ENCODE assay signal across 25 mouse cellular contexts in the genomic region with DNA sequence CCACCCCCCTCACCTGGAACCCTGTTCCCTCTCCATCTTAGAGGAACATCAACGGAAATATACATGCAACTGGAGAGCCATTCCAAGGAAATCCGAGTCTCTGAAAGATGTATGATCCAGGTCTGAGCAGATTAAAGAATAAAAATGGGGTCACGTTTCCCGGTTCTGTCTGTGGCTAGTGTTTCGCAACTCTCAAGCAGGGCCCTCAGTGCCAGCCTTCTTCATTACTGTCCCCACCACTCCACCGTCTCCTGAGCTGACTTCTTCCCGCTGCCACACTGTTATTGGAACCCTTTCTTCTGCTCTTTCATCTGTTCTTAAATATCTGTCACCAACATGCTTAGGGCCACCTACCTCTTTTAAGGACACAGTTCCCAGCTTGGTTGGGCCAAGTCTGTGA. TPM values are rescaled to one million over a fixed set of nuclear protein-coding genes. Genes with fewer than 3 reads are reported as not detected.
DNase-seq lines count a peak whose midpoint lies in the region; ATAC-seq lines count a peak whose summit lies in the region.
"Had no signal": no experiment of that assay in that cellular context is flagged by ENCODE, and none has a peak within 500 bp of the region (broad histone marks: within the 10 kb centered on the region; RNA-seq: fewer than 3 reads in every experiment).

No protein-coding gene starts in this region.

- no peak overlapping the region for H3K4me3 ChIP-seq in neural tube, embryonic 15.5 days (replicated peaks)
- H3K4me3 ChIP-seq: embryonic facial prominence, embryonic 13.5 days; embryonic facial prominence, embryonic 15.5 days; erythroblast, embryonic 14.5 days; forebrain, embryonic 10.5 days; forebrain, embryonic 12.5 days had no signal

- ATAC-seq in granulocyte monocyte progenitor cell, adult 5-6 weeks (replicated peaks; ENCODE audit: poor library complexity, severe bottlenecking), result peak; percentile 67
- ATAC-seq in neural tube, embryonic 15.5 days (ENCODE audit: low FRiP score), result no peak
- ATAC-seq: activated CD4-positive, CD25-positive, alpha-beta regulatory T cell, adult 4 months; forebrain, embryonic 14.5 days; forebrain, embryonic 16.5 days; Patski had no signal

- DNase-seq in gastrocnemius, postnatal 14 days, result peak; percentile 1
- DNase-seq in gastrocnemius, adult 18-20 months (ENCODE audit: low spot score), result no peak
- no peak for DNase-seq in frontal cortex, postnatal 10 days (ENCODE audit: low spot score in 2 of 2)
- DNase-seq: adrenal gland, adult 8-10 months; adrenal gland, postnatal 14 days; adrenal gland, postnatal 36 days; cerebellum, adult 11-12 months; cerebellum, adult 2 months; cerebellum, adult 9-10 months; cerebellum, postnatal 10 days; cerebellum, postnatal 25 days; embryo, embryonic 11 days had no signal

- no peak overlapping the region for H3K27ac ChIP-seq in neural tube, embryonic 15.5 days (replicated peaks)
- H3K27ac ChIP-seq: embryonic facial prominence, embryonic 13.5 days; embryonic facial prominence, embryonic 15.5 days; forebrain, embryonic 10.5 days; forebrain, embryonic 12.5 days had no signal

- no peaks in the 10 kb centered on the region for H3K36me3 ChIP-seq in neural tube, embryonic 15.5 days
- H3K36me3 ChIP-seq: embryonic facial prominence, embryonic 13.5 days; embryonic facial prominence, embryonic 15.5 days; forebrain, embryonic 10.5 days; forebrain, embryonic 12.5 days had no signal

- H3K9me3 ChIP-seq in neural tube, embryonic 15.5 days (replicated peaks), result no peaks in the 10 kb centered on the region
- H3K9me3 ChIP-seq: embryonic facial prominence, embryonic 13.5 days; embryonic facial prominence, embryonic 15.5 days; forebrain, embryonic 10.5 days; forebrain, embryonic 12.5 days had no signal

- intact Hi-C loops in gastrocnemius, postnatal 14 days (cut with DNase I; ENCODE audit: low total_unique reads), result no loop called here

- no peak overlapping the region for H3K9ac ChIP-seq in neural tube, embryonic 15.5 days (replicated peaks)
- H3K9ac ChIP-seq: embryonic facial prominence, embryonic 13.5 days; embryonic facial prominence, embryonic 15.5 days; forebrain, embryonic 12.5 days had no signal

- no peaks in the 10 kb centered on the region for H3K4me1 ChIP-seq in neural tube, embryonic 15.5 days
- H3K4me1 ChIP-seq: embryonic facial prominence, embryonic 15.5 days; forebrain, embryonic 12.5 days had no signal

- H3K4me2 ChIP-seq in neural tube, embryonic 15.5 days, result no peak overlapping the region
- H3K4me2 ChIP-seq: embryonic facial prominence, embryonic 13.5 days; embryonic facial prominence, embryonic 15.5 days; forebrain, embryonic 12.5 days had no signal

- peaks cover 24% of the 10 kb centered on the region; the same call in 1 of the 2 replicates for H3K27me3 ChIP-seq in neural tube, embryonic 15.5 days (replicated peaks)
- H3K27me3 ChIP-seq: Patski had no signal

- WGBS in neural tube, embryonic 15.5 days, result 80% methylated on average over 7 of the region's 7 CpGs

RNA-seq across cellular contexts. Expression of a gene that starts 28.4 kb away (rescaled TPM):
- total RNA-seq in gastrocnemius, postnatal 14 days (2021), result 10 to 100 TPM in 1 of 2 experiments, 1 to 10 TPM in 1; 9.7 to 11.4 TPM
- total RNA-seq in gastrocnemius, adult 18-20 months (2021), result 10 to 100 TPM; 12.2 to 16.4 TPM
- not detected in 2 replicates for total RNA-seq in granulocyte monocyte progenitor cell, adult 5-6 weeks (2014; fragmentation: Nextera tagmentation)
- 0.09 and 0.26 TPM in 2 replicates for total RNA-seq in granulocyte monocyte progenitor cell, adult 5-6 weeks (2017)
- 0.06 TPM in 1 of 2 replicates, not detected in the other for polyA plus RNA-seq in neural tube, embryonic 15.5 days (2015; fragmentation: Nextera tagmentation; extraction: Ambion mirVana)
- total RNA-seq: adrenal gland, adult 18-20 months; adrenal gland, adult 8-10 months; adrenal gland, postnatal 14 days; adrenal gland, postnatal 36 days; MEL had no signal
- polyA plus RNA-seq: activated CD4-positive, CD25-positive, alpha-beta regulatory T cell, adult 4 months; erythroblast, embryonic 14.5 days had no signal

Comparison
In these comparisons a context has a peak if more than half of its experiments do, and no peak if none do; other contexts are left out.
1. RNA of a gene that starts 28.4 kb away (total RNA-seq): 12.2 to 16.4 TPM in gastrocnemius, adult 18-20 months and 9.7 to 11.4 TPM in gastrocnemius, postnatal 14 days; 0.09 to 0.26 TPM in granulocyte monocyte progenitor cell, adult 5-6 weeks; every median in the first group is over 4 times any median in the second.